Mouse (Mus musculus): ENCODE results near the gene Usp38. TPM values are rescaled to one million over a fixed set of nuclear protein-coding genes. Genes with fewer than 3 reads are reported as not detected.
"Not testable (repeated sequence)": the region's sequence is repeated elsewhere in the genome, so short reads cannot be mapped to it uniquely, and the experiment has no call there.

Usp38 gene
- total RNA-seq (2021), result 10 to 100 TPM; 21.3 to 22.8 TPM
- long read RNA-seq, experiment 1, full-length matches to known transcripts, result 41 of 45 reads
- long read RNA-seq, experiment 1, partial matches to known transcripts, result 1 of 45 reads
- long read RNA-seq, experiment 1, other reads (novel, unspliced or antisense), result 3 of 45 reads
- long read RNA-seq, experiment 2, full-length matches to known transcripts, result 36 of 42 reads
- long read RNA-seq, experiment 2, partial matches to known transcripts, result 4 of 42 reads
- long read RNA-seq, experiment 2, other reads (novel, unspliced or antisense), result 2 of 42 reads

DNA sequence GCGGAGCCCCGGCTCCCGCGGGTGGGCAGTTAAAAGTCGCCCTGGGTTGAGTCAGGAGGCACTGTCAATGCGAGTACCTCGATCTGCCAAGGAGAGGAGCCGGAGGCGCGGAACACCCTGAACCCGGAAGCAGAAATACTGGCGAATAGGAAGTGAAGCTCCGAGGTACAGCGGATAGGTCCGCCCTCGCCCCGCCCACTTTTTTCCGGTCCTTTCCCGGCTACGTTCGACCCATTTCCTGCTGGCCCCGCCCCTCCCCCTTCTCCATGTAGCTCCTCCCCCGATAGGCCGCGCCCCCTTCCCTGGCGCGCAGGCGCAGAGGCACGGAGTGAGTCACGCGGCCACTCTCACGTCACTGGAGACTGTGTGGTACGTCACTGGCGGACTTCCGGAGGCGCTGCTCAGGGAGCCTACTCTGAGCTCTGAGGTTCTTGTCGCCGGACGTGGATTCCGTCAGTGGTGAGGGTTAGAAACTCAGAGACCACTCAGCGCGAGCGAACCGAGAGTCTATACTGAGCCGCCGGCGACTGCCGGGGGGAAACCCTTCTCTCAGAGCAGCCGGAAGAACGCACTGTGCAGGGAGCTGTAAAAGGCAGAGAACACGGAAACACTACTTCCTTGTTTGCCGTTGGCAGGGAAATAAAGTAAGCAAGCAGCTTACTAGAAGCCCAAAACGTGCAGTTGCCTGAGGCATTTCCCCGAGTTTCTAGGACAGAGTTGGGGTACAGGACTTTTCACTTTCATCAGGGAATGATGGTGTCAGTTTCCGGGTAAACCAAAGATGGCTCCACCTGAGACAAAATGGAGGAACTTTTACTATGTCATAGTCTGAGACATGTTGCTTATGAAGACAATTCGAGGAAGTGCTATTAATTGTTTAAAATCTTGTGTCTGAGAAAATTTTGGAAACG lies at the start of gene Usp38:
Gene Usp38, minus strand, starts transcription at position 140 of the 911 bp plus-strand sequence.
- peak; percentile 99 for DNase-seq (ENCODE audit: low spot score)

DNA sequence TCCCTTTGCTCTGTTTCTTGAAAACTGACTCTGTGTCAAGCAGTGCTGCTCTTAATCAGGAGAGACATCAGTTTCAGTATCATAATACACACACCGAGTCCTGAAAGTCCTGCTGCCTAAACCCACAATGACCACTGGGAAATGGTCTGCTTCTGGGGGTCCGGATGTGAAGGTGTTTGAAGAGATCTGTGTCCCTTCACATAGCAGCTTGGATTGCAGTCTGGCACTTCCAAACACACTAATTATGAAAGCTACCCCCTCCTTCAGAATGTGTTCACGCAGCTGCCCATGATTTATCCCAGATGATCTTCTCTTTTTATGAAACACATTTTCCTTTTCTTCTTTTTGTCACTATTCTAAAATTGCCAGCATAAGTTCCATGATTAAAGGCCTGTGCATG lies 47.8 kb upstream of the Usp38 start:
- DNase-seq (ENCODE audit: low spot score), result no peak

DNA sequence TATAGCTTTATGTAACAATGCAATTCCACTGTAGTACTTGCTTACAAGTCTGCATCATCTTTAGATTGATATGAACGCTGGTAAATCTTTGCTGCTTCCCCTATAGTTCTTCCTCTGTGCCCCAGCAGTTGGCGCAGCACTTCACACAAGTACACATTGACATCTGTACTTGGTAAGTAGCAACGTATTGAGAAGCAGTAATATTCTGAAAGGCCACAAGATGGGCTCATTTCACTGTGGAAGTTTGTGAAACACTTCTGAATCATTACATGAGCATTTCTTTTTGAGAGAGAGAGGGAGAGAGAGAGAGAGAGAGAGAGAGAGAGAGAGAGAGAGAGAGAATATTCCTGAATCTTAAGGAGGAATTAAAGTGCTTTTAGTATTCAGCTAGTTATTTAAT lies 47.2 kb upstream of the Usp38 start:
- no peak for DNase-seq (ENCODE audit: low spot score)

DNA sequence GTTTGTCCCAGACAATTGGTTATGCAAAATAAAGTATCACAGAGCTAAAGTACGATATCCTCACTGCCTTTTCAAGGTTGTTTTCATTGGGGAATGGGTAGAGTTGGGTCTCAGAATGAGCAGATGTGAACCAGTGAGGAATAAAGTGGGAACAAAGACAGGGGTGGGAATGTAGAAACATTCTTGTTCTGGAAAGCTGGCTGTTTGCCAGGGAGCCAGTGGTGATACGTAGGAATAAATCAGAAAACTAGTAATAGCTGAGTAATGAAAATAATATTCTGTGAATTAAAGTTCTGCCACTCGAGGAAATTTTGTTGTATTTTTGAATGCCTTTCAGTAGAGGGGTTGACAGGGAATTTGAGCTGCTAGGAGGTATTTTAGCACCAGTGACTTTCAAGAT lies 29.5 kb upstream of the Usp38 start:
- DNase-seq (ENCODE audit: low spot score), result no peak

DNA sequence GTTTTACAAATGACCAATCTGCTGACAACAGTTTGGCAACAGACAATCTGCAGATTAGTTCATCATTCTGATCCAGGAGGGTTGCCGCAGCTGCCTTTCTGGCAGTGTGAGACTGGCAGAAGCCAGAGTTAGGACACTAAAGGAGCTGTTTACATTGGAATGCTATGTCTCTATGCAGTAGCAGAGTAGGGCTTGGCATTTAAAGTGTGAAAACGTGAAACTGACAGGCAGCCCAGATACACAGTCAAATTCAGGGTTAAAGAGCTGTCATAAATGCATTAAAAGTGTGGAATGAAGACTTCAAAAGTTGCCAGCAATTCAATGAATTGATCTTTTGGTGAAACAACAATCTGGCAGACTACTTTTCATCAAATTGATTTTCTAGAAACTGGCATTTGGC lies 13.3 kb upstream of the Usp38 start:
- no peak for DNase-seq (ENCODE audit: low spot score)

DNA sequence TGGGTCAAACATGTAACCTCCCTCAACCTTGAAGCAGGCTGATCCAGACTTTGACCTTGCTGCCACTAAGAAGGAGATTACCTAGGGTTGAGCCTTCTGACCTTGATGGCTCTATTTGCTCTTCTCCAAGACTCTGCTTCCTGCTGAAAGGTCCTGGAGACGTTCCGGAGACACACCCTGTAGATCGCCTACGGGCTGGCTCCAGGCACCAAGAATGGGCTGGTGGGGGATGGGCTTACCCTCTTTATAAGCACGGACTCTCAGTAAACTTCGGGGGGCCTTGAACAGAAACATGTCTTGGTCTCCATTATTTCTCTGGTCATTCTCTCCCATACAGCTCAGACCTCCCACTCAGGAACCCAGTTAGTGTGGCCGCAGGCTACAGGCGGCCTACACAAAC lies 2.8 kb upstream of the Usp38 start:
- not testable (repeated sequence) for DNase-seq (ENCODE audit: low spot score)

DNA sequence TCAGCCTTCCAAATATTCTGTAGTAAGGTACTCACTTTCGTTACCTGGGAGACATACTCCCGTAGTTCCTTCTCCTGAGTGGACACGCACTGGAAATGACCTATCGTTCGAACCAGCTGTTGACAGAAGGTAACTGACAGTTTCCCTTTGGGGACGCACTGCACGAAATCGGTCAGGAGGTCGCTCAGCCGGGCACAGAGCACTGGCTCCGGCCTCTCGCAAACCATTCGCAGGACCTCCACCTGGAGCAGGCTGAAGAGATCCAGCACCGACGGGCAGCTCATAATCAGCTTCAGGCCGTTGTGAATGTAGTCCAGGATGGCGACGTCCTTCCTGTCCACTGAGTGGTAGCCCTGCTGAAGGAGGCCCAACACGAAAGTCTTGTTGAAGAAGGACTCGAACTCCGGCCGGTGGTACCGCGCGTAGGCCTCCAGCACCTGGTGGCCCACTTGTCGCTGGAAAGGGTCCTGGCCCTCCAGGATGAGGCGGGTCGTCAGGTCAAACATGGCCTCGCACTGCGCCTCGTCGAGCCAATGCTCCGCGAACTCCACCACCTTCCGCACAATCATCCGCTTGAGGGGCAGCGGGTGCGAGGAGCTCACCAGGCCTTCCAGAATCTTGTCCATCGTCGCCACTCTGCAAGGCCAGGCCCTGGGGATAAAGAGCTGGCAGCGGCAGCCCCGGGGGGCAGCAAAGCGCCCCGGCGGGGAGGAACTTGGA lies 757 bp downstream of the Usp38 start:
- DNase-seq (ENCODE audit: low spot score), result peak; percentile 16

DNA sequence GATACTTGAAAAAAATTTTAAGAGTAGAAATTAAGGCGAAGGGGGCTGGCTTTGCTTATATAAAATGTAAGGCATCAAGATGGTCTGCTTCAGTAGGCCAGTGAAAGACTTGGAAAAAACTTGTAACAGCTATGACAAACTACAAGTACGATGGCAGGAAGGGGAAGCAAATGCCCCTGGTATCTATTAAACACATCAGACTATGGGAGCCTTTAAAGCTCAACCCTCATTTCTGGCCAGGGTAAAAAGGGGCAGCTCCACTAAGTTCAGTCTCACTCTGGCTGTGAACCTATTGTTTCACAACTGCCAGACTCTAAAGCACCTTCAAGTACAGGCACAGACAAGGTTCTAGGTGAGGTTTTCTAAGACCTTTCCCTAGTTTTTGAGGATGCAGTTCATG lies 2.0 kb downstream of the Usp38 start:
- DNase-seq (ENCODE audit: low spot score), result no peak

DNA sequence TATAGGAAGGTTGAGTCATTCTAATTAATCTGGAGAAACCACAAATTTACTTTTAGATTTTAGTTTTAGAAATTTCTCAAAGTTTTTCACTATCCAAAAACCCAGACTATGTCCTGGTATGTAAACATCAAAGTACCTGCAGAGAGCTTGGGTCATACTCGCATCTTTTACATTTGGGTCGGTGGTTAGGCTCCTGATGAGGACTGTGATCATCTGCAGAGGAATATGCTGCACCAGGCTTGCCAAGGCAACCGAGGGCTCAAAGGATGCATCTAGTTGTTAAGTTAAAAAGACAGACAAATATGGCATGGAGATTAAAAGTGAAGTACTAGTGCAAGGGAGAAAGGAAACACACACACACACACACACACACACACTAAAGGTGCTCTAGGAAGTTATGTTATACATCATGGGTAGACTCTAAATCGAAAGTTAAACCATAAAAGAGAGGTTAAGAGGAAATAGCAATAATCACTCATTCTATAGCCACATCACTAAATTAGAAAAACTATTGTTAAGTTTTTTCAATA lies 2.6 kb downstream of the Usp38 start:
- no peak for DNase-seq (ENCODE audit: low spot score)

DNA sequence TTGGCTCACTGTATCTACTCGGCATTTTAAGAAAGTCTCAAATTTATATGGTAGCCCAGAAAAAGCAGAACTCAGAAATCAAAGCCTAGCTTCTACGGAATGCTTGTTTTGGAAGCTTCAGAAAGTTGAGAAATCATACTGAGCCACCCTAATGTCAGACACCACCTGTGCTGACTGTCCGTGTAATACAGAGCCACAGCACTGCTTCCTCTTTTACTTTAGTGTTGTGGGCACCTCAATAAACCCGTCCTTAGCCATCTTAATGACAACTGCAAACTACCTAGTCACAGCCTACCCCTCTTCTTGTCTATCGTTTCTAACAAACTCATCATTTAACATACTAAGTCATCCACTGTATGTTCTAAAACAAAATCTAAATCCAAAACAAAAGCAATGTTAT lies 4.3 kb downstream of the Usp38 start:
- DNase-seq (ENCODE audit: low spot score), result no peak

DNA sequence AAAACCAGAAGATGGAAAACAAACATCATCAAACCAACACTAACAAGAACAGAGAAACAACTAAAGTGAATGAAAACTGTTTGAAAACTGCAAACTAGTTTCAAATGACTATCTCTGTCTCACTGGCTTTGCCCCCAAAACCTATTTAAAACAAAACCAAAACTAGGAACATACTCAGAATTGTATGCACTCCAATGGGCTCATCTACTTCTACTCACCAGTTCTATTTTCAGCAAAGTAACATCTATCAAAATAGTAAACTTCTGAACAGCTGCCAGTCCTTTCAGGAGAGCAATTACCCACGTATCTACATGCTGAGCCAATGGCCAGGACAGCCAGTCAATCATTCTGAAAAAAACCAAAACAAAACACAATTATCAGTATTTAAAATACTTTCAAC lies 9.6 kb downstream of the Usp38 start:
- peak; percentile 24 for DNase-seq (ENCODE audit: low spot score)

DNA sequence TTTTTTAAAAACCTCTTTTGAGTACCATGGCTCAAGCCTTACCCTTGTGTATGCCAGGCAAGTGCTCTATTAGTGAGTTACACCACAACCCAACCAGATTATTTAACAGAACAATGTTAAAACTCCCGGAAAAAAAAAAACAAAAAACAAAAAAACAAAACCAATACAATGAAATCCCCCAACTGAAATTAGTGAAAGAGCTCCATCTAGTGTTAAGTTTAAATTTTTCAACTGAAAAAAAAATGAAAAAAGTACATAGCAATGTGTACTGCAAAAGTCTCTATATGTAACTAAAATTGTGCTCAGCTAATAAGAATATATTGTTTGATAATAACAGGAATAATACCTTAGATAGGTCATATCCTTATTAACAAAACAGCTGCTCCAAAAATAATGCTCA lies 18.1 kb downstream of the Usp38 start:
- no peak for DNase-seq (ENCODE audit: low spot score)

DNA sequence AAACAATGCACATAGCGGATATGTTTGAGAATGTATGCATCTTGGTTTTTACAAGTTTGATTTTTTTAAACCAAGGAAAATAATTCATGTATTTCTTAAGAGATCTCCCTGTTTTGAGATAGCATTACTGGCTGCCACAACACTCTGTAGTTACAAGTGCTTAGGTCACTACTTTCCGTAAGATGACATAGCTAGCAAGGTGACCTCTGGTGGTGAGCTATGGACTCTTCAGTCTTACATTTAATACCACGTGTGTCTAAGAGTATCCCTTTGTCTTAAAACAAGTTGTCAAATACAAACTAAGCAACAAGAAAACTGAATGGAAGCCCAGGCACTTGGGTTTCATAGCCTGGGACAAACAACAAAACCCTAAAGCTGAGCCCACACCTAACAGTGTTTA lies 22.8 kb downstream of the Usp38 start:
- peak; percentile 31 for DNase-seq (ENCODE audit: low spot score)

DNA sequence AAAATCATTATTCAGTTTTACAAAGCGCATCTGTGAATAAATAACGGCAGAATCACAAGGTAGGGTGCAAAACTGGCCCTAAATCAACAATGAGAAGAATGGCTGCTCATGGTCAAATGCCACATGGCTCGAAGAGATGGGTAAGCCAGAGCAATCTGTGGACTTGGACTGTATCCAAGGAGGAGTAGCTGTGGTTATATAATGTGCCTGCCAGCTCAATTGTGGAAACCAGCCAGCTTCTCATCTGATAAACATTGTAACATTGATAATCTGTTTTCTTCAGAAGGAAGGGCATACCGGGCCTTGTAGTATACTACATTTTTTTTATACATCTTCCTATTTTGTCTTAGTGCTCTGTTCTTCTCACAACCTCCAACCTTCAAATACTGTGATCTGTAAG lies 31.9 kb downstream of the Usp38 start:
- DNase-seq (ENCODE audit: low spot score), result no peak

DNA sequence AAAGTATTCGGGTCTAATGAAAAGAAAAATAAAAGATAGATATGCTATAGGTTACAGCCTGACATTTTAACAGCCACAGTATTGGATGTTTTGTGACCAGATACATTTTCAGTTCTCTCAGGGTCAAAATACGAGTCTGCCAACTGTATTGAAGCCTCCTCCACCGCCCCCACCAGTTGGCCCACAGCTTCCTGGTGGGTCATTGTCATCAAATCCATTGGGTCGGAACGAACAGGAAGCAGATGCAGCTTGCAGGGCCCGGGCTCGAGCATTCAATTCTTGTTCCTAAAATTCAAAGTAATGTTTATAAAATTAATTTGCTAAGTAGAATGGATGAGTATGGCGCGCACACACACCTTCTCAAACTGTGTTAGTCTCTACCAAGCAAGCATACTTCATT lies 33.0 kb downstream of the Usp38 start:
- no peak for DNase-seq (ENCODE audit: low spot score)

DNA sequence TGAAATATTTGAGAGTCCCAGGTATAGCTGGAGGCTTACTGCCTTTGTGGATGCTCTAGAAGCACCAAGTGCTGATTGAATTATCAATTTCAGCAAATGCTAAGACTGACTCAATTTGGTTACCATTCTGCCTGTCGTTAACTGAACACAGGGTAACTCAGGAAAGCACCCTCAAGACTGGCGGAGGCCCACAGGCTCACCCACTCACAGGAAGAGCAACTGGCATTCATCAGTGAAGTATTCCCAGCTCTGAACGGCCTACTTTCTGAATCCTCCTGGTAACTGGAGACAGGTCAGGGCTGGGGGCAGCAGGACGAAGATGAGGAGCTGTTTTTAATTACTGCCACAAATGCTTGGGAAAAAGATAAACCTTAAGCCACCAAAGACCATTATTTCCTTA lies 34.7 kb downstream of the Usp38 start:
- DNase-seq (ENCODE audit: low spot score), result no peak

DNA sequence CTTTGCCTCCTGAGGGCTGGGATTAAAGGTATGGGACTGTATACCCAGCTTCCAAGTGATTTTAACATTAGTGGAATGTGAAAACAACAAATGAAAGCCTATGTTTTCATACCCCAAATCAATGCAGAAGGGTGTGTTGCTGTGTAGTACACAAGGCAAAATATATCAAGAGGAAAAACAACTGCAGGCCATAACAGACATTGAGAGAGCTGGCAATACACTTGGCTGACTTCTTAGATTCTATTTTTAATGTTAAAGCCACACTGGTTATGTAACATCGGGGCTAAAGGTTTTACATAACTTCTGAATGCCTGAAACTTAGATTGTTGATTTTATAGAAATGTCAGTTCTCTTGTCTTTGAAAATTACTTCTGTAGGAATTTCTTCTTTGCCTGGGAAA lies 37.5 kb downstream of the Usp38 start:
- DNase-seq (ENCODE audit: low spot score), result peak; percentile 16

DNA sequence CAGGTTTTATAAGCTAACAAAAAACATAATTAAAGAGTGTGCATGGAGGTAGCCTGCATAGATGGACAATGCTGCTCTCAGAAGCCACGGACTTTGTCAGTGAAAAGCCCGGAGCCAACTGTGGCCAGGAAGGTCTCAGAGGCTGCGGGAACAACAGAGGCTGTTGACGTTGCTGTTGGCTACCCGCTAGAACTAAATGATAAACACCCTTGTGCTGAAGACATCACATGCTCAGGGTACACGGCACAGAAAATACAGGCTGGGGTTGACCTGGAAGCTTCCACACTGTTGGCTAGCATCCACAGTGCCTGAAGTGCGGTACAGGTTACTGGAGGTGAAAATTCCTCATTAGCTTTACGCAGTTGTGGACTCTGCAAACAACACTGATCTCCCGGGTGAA lies 43.6 kb downstream of the Usp38 start:
- no peak for DNase-seq (ENCODE audit: low spot score)

DNA sequence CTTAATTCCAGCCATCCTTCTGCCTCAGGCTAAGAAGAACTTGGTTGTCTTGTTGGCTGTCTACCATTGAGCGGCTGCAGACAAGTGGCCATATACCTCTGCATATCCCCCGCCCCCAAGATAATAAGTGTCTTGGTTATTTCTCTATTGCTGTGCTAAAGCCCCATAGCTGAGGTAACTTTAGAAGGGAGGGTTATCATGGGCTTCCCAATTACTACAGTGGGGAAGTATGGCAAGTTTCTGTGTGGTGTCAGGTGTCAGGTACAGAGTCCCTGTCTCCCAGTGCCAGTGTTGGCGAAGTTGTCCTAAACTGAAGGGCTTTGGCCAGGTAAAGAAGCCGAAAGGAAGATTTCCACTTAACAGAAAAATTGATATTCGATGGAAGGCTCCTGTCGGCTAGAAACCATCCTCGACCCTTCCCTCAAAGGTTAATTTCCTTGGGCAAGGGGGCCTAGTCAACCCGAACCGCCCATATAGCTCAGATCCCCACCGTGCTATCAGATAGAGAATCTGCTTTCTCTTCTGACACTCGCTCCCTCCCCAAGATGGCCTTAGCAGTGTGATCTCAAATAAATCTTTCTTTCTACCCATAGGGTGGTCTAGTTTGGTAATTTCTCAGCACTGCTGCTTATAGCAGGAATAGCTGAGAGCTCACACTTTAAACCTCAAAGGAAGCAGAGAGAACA lies 44.6 kb downstream of the Usp38 start:
- no peak for DNase-seq (ENCODE audit: low spot score)

DNA sequence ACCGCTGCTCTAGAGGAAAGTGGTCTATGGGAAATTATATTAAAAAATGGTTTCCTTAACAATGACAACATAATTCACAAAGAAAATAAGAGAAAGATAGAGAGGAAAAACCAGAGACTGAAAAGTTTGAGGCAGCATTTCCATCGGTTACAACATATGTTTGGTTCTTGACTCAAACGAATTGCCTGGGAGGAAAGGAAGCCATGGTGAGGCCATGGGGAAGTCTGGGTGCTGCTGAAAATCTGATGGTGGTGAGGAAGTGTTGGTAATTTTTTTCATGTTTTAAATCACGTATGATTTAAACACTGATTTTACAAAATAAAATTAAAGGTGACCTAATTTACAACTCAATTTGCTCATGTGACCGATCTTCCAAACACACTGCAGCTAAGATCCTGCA lies 45.3 kb downstream of the Usp38 start:
- DNase-seq (ENCODE audit: low spot score), result no peak

DNA sequence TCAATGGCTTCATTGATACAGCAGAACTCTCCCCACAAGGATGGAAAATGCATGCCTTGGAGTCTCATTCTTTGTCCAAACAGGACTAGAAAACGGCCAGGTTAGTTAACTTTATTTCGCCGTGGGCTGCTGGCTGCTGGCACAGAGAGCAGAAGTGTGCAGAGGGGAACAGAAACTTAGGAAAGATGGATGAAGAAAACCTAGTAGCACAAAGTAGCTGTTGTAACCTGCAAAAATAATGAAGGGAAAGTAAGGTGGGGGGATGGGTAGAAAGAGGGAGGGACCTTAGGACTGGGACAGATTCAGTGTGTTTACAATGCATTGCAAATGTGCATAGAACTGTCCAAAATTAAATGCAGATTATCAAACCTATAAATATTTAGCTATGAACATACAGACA lies 51.6 kb downstream of the Usp38 start:
- no peak for DNase-seq (ENCODE audit: low spot score)

DNA sequence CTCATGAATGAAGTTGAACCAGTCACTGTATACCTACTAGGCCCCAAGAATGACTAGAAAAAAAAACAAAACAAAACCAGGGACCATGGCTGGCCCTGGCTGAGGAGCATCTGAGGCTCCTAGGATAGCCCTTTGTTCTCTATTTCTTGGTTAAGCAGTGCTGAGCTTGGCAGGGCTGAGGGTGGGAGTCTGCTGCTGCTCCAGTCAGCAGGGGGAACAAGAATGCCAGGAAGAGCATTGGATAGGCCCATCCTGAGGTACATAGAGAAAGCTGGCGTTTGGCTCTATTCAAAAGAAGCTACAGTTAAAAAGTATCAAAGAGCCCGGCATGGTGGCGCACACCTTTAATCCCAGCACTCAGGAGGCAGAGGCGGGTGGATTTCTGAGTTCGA lies 52.1 kb downstream of the Usp38 start:
- no peak for DNase-seq (ENCODE audit: low spot score)

Data from gastrocnemius, adult 18-20 months (tissue).